Mouse (Mus musculus) MEL (cell line): ENCODE measurements around the gene Nrn1l. TPM values are rescaled to one million over a fixed set of nuclear protein-coding genes. Genes with fewer than 3 reads are reported as not detected.
A peak's percentile ranks its signal among the peaks of the same experiment; 100 is the strongest.

Experiments
- DNase-seq: peaks from one replicate; pipeline ENCODE4 v3.0.0; 2011; ENCODE audit warnings: low read depth, low spot score
- H3K27ac ChIP-seq: 2 replicates; pipeline ENCODE4 v1.5.1; 2012; ENCODE audit warnings: low read depth, mild to moderate bottlenecking, control low read depth, low read length, moderate library complexity; ENCODE audit not compliant: control insufficient read depth
- H3K27me3 ChIP-seq, 2 experiments: fragments of 150-350 bp in 1 of 2; sonication (generic) in 1 of 2; 2 replicates each; pipeline ENCODE4 v1.6.1; 2012; ENCODE audit warnings: low read length in 2 of 2, mild to moderate bottlenecking in 2 of 2, improper control_type of control experiment in 1 of 2, moderate library complexity in 1 of 2; ENCODE audit not compliant: insufficient read depth in 2 of 2, control insufficient read depth in 1 of 2
- H3K36me3 ChIP-seq, 2 experiments: 2 replicates each; pipeline ENCODE4 v1.6.1; 2012 to 2014; ENCODE audit warnings: low read length in 2 of 2, improper control_type of control experiment in 1 of 2, inconsistent platforms in 1 of 2, mild to moderate bottlenecking in 1 of 2; ENCODE audit not compliant: insufficient read depth in 2 of 2, control insufficient read depth in 1 of 2
- H3K4me1 ChIP-seq, 2 experiments: fragments of 150-350 bp in 1 of 2; sonication (generic) in 1 of 2; 2 replicates each; pipeline ENCODE4 v1.6.1; 2012; ENCODE audit warnings: low read length in 2 of 2, improper control_type of control experiment in 1 of 2, mild to moderate bottlenecking in 1 of 2; ENCODE audit not compliant: insufficient read depth in 2 of 2, control insufficient read depth in 1 of 2
- H3K4me3 ChIP-seq, 2 experiments: fragments of 150-350 bp in 1 of 2; sonication (generic) in 1 of 2; 2 replicates each; pipeline ENCODE4 v1.5.1; 2012; ENCODE audit warnings: low read depth in 2 of 2, low read length in 2 of 2, mild to moderate bottlenecking in 2 of 2, moderate library complexity in 2 of 2, control low read depth in 1 of 2, improper control_type of control experiment in 1 of 2; ENCODE audit not compliant: control insufficient read depth in 1 of 2, insufficient read depth in 1 of 2
- H3K79me2 ChIP-seq: 2 replicates; pipeline ENCODE4 v1.6.1; 2012; ENCODE audit warnings: mild to moderate bottlenecking, low read length, moderate library complexity; ENCODE audit not compliant: control insufficient read depth, poor library complexity, insufficient read depth
- H3K9ac ChIP-seq: 2 replicates; pipeline ENCODE4 v1.6.1; 2012; ENCODE audit warnings: low read depth, mild to moderate bottlenecking, control low read depth, low read length, moderate library complexity; ENCODE audit not compliant: control insufficient read depth, poor library complexity, severe bottlenecking
- H3K9me3 ChIP-seq: fragments of 150-350 bp; sonication (generic); replicated peaks from 2 replicates; pipeline ENCODE4 v1.6.1; 2012; ENCODE audit warnings: mild to moderate bottlenecking, low read length, improper control_type of control experiment, moderate library complexity; ENCODE audit not compliant: insufficient read depth
- BHLHE40 ChIP-seq: IDR thresholded peaks from 2 replicates; pipeline ENCODE4 v1.6.1; 2012; ENCODE audit warnings: low read depth, mild to moderate bottlenecking, inconsistent platforms, low read length, improper control_type of control experiment, borderline replicate concordance
- CHD1 ChIP-seq: IDR thresholded peaks from 2 replicates; pipeline ENCODE4 v1.6.1; 2012; ENCODE audit warnings: low read depth, mild to moderate bottlenecking, inconsistent platforms, low read length, improper control_type of control experiment
- CHD2 ChIP-seq: IDR thresholded peaks from 2 replicates; pipeline ENCODE4 v1.6.1; 2011; ENCODE audit warnings: low read length, improper control_type of control experiment
- CTCF ChIP-seq, 3 experiments: IDR thresholded peaks in 2 of 3; conservative IDR thresholded peaks in 1 of 3; 2 replicates each; pipeline ENCODE4 v1.5.1; 2011 to 2012; ENCODE audit warnings: low read length in 3 of 3, low read depth in 2 of 3, mild to moderate bottlenecking in 2 of 3, improper control_type of control experiment in 1 of 3, inconsistent platforms in 1 of 3, mixed read lengths in 1 of 3, moderate library complexity in 1 of 3; ENCODE audit not compliant: control insufficient read depth in 1 of 3, insufficient read depth in 1 of 3, poor library complexity in 1 of 3, severe bottlenecking in 1 of 3
- E2F4 ChIP-seq: IDR thresholded peaks from 2 replicates; pipeline ENCODE4 v1.6.1; 2011; ENCODE audit warnings: low read depth, low read length, improper control_type of control experiment, borderline replicate concordance
- ETS1 ChIP-seq: IDR thresholded peaks from 2 replicates; pipeline ENCODE4 v1.6.1; 2012; ENCODE audit warnings: low read depth, mild to moderate bottlenecking, inconsistent platforms, low read length, improper control_type of control experiment, moderate library complexity
- GABPA ChIP-seq: IDR thresholded peaks from 2 replicates; pipeline ENCODE4 v1.6.1; 2012; ENCODE audit warnings: low read depth, mild to moderate bottlenecking, inconsistent platforms, low read length, improper control_type of control experiment, moderate library complexity
- GATA1 ChIP-seq: IDR thresholded peaks from 2 replicates; pipeline ENCODE4 v1.6.1; 2011; ENCODE audit warnings: low read depth, low read length, improper control_type of control experiment
- HCFC1 ChIP-seq: IDR thresholded peaks from 2 replicates; pipeline ENCODE4 v1.6.1; 2012; ENCODE audit warnings: low read depth, mild to moderate bottlenecking, inconsistent platforms, low read length, improper control_type of control experiment, moderate library complexity
- KAT2A ChIP-seq: conservative IDR thresholded peaks from 2 replicates; pipeline ENCODE4 v1.6.1; 2012; ENCODE audit warnings: low read depth, low read length, improper control_type of control experiment, inconsistent platforms
- MAFK ChIP-seq: IDR thresholded peaks from 2 replicates; pipeline ENCODE4 v1.6.1; 2011; ENCODE audit warnings: low read depth, mild to moderate bottlenecking, low read length, improper control_type of control experiment, borderline replicate concordance
- MAX ChIP-seq: IDR thresholded peaks from 2 replicates; pipeline ENCODE4 v1.6.1; 2011; ENCODE audit warnings: low read length, improper control_type of control experiment
- MXI1 ChIP-seq: IDR thresholded peaks from 2 replicates; pipeline ENCODE4 v1.6.1; 2011; ENCODE audit warnings: mild to moderate bottlenecking, low read depth, low read length, improper control_type of control experiment
- MYB ChIP-seq: IDR thresholded peaks from 2 replicates; pipeline ENCODE4 v1.6.1; 2011; ENCODE audit warnings: mild to moderate bottlenecking, low read depth, low read length, improper control_type of control experiment
- MYC ChIP-seq: IDR thresholded peaks from 2 replicates; pipeline ENCODE4 v1.6.1; 2011; ENCODE audit warnings: low read depth, mild to moderate bottlenecking, low read length, improper control_type of control experiment, moderate library complexity
- NRF1 ChIP-seq: IDR thresholded peaks from 2 replicates; pipeline ENCODE4 v1.6.1; 2014; ENCODE audit warnings: low read depth, mild to moderate bottlenecking, inconsistent platforms, low read length, improper control_type of control experiment, moderate library complexity; ENCODE audit not compliant: poor library complexity, insufficient read depth, severe bottlenecking
- POLR2A ChIP-seq, 2 experiments: IDR thresholded peaks; 2 replicates each; pipeline ENCODE4 v1.6.1; 2011 to 2012; ENCODE audit warnings: low read length in 2 of 2, mild to moderate bottlenecking in 2 of 2, control low read depth in 1 of 2, improper control_type of control experiment in 1 of 2, low read depth in 1 of 2, moderate library complexity in 1 of 2; ENCODE audit not compliant: control insufficient read depth in 1 of 2, insufficient read depth in 1 of 2, poor library complexity in 1 of 2
- POLR2AphosphoS2 ChIP-seq: IDR thresholded peaks from 2 replicates; pipeline ENCODE4 v1.6.1; 2011; ENCODE audit warnings: low read length, improper control_type of control experiment
- RAD21 ChIP-seq: IDR thresholded peaks from 2 replicates; pipeline ENCODE4 v1.6.1; 2011; ENCODE audit warnings: mild to moderate bottlenecking, low read depth, low read length, improper control_type of control experiment
- SIN3A ChIP-seq: IDR thresholded peaks from 2 replicates; pipeline ENCODE4 v1.6.1; 2012; ENCODE audit warnings: low read length, improper control_type of control experiment, inconsistent platforms
- SMC3 ChIP-seq: IDR thresholded peaks from 2 replicates; pipeline ENCODE4 v1.6.1; 2011; ENCODE audit warnings: low read depth, low read length, improper control_type of control experiment
- TBP ChIP-seq: IDR thresholded peaks from 2 replicates; pipeline ENCODE4 v1.8.0; 2011; ENCODE audit warnings: low read depth, low read length, improper control_type of control experiment
- TCF12 ChIP-seq: IDR thresholded peaks from 2 replicates; pipeline ENCODE4 v1.6.1; 2014; ENCODE audit warnings: low read depth, mild to moderate bottlenecking, inconsistent platforms, low read length, improper control_type of control experiment, moderate library complexity
- UBTF ChIP-seq: IDR thresholded peaks from 2 replicates; pipeline ENCODE4 v1.6.1; 2012; ENCODE audit warnings: low read depth, mild to moderate bottlenecking, inconsistent platforms, low read length, improper control_type of control experiment, moderate library complexity, borderline replicate concordance; ENCODE audit not compliant: insufficient read depth
- ZKSCAN1 ChIP-seq: IDR thresholded peaks from 2 replicates; pipeline ENCODE4 v1.6.1; 2012; ENCODE audit warnings: low read depth, mild to moderate bottlenecking, inconsistent platforms, low read length, improper control_type of control experiment, moderate library complexity
- ZMIZ1 ChIP-seq: IDR thresholded peaks from 2 replicates; pipeline ENCODE4 v1.6.1; 2012; ENCODE audit warnings: low read depth, mild to moderate bottlenecking, inconsistent platforms, low read length, improper control_type of control experiment, moderate library complexity
- ZNF384 ChIP-seq: IDR thresholded peaks from 2 replicates; pipeline ENCODE4 v1.6.1; 2012; ENCODE audit warnings: low read depth, mild to moderate bottlenecking, inconsistent platforms, low read length, improper control_type of control experiment
- polyA plus RNA-seq, 2 experiments: library from polyadenylated mRNA; stranded (reverse) in 1 of 2; unstranded in 1 of 2; fragments of >175 nt in 1 of 2; fragments of >200 nt in 1 of 2; gene quantifications; 2 replicates each; pipeline versions ENCODE4 v1.2.1 to v1.2.4; 2012; ENCODE audit warnings: low replicate concordance in 2 of 2, low read depth in 1 of 2; ENCODE audit not compliant: insufficient read length in 2 of 2, insufficient read depth in 1 of 2, missing spikeins in 1 of 2
- total RNA-seq: library from RNA; depleted of rRNA; stranded (reverse); fragments of 300-350 nt; gene quantifications from 2 replicates; pipeline ENCODE4 v1.2.3, GENCODE M21; 2012

Nrn1l gene
- total and polyA plus RNA-seq, 3 experiments = 0.39 TPM; not detected in 2

- H3K27ac ChIP-seq = no peak overlapping the region
- H3K9me3 ChIP-seq = no peaks in the 10 kb centered on the region
- peaks cover 0 to 7% of the 10 kb centered on the region in 2 experiments; a peak in 2 of 4 replicates for H3K36me3 ChIP-seq
- TF ChIP-seq ZKSCAN1 = no peak
- TF ChIP-seq MXI1 = no peak
- no peak for TF ChIP-seq POLR2AphosphoS2
- no peak for TF ChIP-seq CTCF (IDR thresholded peaks at IDR 0.05 in 2 of 3, conservative IDR thresholded peaks at IDR 0.05 in 1 of 3; ENCODE audit: control insufficient read depth in 1 of 3, insufficient read depth in 1 of 3, low read depth in 2 of 3, low read length in 3 of 3, poor library complexity in 1 of 3, severe bottlenecking in 1 of 3)
- no peak for TF ChIP-seq CHD2
- TF ChIP-seq TCF12 = no peak
- no peak for TF ChIP-seq ZNF384
- TF ChIP-seq CHD1 = no peak
- TF ChIP-seq MYC = no peak
- no peak for TF ChIP-seq MYB
- no peak for TF ChIP-seq KAT2A
- no peak for TF ChIP-seq RAD21
- TF ChIP-seq TBP = no peak
- TF ChIP-seq BHLHE40 = no peak
- no peak overlapping the region for H3K9ac ChIP-seq
- no peak for DNase-seq
- H3K4me3 ChIP-seq = no peak overlapping the region
- no peaks in the 10 kb centered on the region for H3K27me3 ChIP-seq
- H3K4me1 ChIP-seq = peaks cover 0 to 10% of the 10 kb centered on the region in 2 experiments; a peak in 2 of 4 replicates
- peaks cover 6% of the 10 kb centered on the region for H3K79me2 ChIP-seq
Measured at GRCm38 (mm10) chr8:105850014-105850413, 43.4 kb upstream of the Nrn1l start.

- peak overlapping the region; percentile 12; the same call in 1 of the 2 replicates for H3K9ac ChIP-seq
- H3K27ac ChIP-seq = no peak overlapping the region
- no peaks in the 10 kb centered on the region for H3K27me3 ChIP-seq
- DNase-seq = no peak
- H3K4me3 ChIP-seq = peak overlapping the region in 1 of 2 experiments; percentile 74; a peak in 1 of 4 replicates
- peaks cover 0 to 7% of the 10 kb centered on the region in 2 experiments; a peak in 2 of 4 replicates for H3K36me3 ChIP-seq
- peaks cover 0 to 10% of the 10 kb centered on the region in 2 experiments; a peak in 2 of 4 replicates for H3K4me1 ChIP-seq
- H3K9me3 ChIP-seq = no peaks in the 10 kb centered on the region
- TF ChIP-seq TBP (no peak), UBTF (no peak), ZMIZ1 (no peak), GABPA (no peak), POLR2A (IDR thresholded peaks at IDR 0.05; ENCODE audit: control insufficient read depth in 1 of 2, insufficient read depth in 1 of 2, low read depth in 1 of 2, low read length in 2 of 2, poor library complexity in 1 of 2) (no peak), SIN3A (no peak), ZNF384 (no peak), SMC3 (no peak), HCFC1 (no peak), E2F4 (no peak), MAX (no peak), ETS1 (no peak), NRF1 (no peak), MAFK (no peak), ZKSCAN1 (no peak), GATA1 (no peak)
- peaks cover 12% of the 10 kb centered on the region for H3K79me2 ChIP-seq
Measured at GRCm38 (mm10) chr8:105850611-105851010, 42.8 kb upstream of the Nrn1l start.
